Mouse (Mus musculus): ENCODE measurements around the gene Phyhipl.

Phyhipl gene

GRCm38 (mm10) chr10:70635261-70635660 is 20.5 kb downstream of the Phyhipl start:
- no peak for DNase-seq (ENCODE audit: low spot score in 2 of 2)

GRCm38 (mm10) chr10:70631142-70631541 is 24.6 kb downstream of the Phyhipl start:
- no peak for DNase-seq (ENCODE audit: low spot score in 2 of 2)

DNA sequence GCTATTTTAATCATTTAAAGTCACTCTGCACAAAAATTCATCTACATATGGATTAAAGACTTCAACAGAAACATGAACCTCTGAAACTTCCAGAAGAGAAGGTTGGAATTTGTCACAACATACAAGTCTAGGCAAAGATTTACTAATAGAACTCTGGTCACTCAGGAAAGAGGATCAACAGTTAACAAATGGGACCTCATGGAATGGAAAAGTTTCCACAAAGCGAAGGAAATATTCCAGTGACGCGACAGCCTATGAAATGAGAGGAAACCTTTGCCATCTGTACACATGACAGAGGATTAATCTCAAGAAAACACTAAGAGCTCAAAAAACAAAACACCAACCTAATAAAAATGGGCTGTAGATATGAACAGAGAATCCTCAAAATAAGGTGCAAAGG is 32.3 kb downstream of the Phyhipl start:
- DNase-seq (ENCODE audit: low spot score in 2 of 2), result no peak

DNA sequence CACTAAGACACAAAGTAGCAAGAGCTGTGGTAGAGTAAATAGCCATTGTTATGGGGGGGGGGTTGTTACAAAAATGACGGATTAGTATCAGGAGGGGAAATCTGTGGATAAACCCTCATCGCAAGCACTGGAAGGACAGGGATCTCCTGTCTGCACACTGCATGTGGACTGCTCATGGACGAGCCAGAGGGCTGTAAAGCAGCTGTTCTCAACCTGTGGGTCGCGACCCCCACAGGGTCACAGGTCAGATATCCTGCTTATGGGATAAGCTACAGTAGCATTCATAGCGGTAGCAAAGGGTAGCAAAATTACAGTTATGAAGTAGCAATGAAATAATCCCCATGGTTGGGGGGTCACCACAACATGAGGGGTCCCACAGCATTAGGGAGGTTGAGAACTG is 39.4 kb downstream of the Phyhipl start:
- no peak for DNase-seq (ENCODE audit: low spot score in 2 of 2)

GRCm38 (mm10) chr10:70611633-70612032 is 44.1 kb downstream of the Phyhipl start:
- DNase-seq (ENCODE audit: low spot score in 2 of 2), result no peak

DNA sequence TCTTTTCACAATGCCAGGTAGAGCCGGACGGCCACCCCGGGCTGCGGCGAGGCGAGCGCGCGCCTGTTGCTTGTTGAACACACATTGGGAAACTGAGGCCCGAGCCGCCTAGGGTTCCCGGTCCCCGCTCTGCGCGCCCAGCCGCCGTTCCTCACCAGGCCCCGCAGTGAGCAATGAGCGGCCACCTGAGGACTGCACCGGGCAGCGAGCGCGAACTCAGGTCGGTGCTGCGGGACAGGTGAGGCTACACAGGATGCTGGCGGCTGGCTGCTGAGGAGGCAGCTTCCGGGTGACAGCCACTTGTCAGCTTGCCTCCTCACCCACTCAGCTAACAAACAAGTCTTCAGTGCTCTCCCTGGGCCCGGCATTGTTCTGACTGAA is 55.9 kb downstream of the Phyhipl start:
- DNase-seq (ENCODE audit: low spot score in 2 of 2), result no peak

- DNase-seq (ENCODE audit: low spot score in 2 of 2), result peak; percentile 96
These were observed 56.4 kb downstream of the Phyhipl start for GRCm38 (mm10) chr10:70599126-70599924.

- DNase-seq (ENCODE audit: low spot score in 2 of 2), result peak; percentile 68 to 71
These were observed 57.1 kb downstream of the Phyhipl start for GRCm38 (mm10) chr10:70598516-70599125.

- DNase-seq (ENCODE audit: low spot score in 2 of 2), result peak; percentile 33 to 52
These were observed 57.7 kb downstream of the Phyhipl start for GRCm38 (mm10) chr10:70598081-70598515.

DNA sequence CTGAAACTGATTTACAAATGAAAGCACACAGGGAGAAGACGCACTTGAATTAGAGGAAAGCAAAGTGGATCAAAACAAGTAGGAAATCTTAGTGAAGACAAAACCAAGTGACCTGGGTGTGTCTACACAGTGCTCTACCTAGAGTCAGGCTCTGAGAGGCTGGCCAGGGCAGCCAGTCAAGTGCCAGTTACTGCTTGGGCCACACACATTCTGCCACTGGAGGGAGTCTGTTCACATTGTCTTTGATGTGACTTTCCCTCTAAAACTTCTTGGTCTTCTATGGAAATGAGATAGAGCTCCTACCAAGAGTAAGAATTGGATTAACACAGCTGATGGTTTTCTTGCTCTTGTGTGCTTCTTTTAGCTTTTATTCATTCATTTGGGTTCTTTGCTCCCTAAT is 61.8 kb downstream of the Phyhipl start:
- DNase-seq (ENCODE audit: low spot score in 2 of 2), result peak in 1 of 2 experiments; percentile 47

DNA sequence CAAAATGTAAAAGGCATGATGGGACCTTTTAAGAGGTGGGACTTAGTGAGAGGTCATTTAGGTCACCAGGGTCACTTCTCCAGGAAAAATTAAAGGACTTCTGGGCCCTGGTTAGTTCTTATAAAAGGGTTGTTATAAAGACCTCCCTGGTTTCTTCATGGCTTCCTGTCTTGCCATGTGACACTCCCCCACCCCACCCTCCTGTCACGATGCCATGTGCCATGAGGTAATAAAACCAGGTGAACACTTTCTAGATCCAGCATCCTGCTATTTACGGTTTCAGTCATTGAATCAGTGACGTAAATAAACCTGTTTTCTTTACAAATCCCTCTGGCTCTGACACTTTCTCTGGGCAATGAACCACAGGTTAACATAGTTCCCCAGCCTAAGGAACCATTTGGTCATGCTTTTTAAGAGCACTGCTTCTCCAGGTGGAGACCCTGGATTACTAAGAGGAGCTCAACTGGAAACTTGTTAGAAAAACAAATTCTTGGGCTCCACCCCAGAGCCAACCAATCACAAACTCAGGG is 68.8 kb downstream of the Phyhipl start:
- DNase-seq (ENCODE audit: low spot score in 2 of 2), result no peak

DNA sequence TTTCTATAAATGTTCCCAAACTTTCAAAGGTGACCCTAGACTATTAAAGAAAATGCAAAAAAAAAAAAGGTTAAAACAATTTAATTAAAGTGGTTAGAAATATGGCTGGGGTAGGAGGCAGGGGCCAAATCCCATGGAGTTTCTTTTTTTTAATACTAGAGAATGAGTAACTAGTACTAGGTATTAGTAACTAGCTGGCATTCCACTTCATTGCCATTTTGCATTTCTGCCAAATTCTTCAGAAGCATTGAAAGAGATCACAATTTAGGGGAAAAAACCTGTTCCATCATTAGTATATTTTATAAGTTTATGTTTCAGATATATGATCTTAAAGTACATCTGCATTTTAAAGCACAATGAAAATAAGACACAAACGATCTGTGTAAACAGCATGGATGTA is 71.6 kb downstream of the Phyhipl start:
- DNase-seq (ENCODE audit: low spot score in 2 of 2), result no peak

GRCm38 (mm10) chr10:70581556-70582211 is 74.1 kb downstream of the Phyhipl start:
- DNase-seq (ENCODE audit: low spot score in 2 of 2), result no peak

DNA sequence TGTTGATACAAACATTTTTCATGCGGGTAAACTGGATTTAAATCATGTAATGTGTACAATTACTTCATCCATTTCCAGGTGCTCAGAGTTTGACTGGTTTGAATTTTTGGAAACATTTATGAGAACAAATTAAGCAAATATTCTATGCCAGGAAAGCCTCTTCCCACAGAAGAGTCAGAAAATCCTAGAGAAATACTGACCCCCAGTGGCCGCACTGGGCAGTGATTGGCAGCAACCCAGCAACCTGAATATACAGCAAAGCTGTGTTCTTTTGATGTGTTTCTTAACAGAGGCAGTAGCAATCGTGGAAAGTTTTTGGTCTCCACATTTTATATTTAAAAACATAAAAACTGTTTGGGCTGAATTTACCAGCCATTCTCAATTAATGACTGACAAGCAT is 92.1 kb downstream of the Phyhipl start:
- peak; percentile 72 to 85 for DNase-seq (ENCODE audit: low spot score in 2 of 2)

DNA sequence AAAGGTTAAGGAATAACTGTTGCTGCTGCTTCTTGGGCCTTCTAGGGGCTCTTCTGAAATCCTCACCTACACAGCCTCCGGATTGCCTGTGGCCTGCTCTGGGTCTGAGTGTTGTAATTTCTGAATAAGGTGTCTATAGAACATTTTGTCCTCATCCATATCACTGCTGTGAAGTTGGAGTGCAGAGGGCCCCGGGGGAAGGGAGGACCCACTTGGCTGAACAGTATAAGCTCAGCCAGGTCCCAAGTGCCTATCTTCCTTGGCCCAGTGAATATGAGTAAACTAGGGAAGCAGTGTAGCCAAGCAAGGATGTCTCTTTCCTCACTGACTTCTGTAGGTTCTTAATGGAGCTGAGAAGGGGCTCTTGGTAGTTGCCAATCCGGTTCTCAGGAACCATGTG is 103.2 kb downstream of the Phyhipl start:
- DNase-seq (ENCODE audit: low spot score in 2 of 2), result no peak

- DNase-seq (ENCODE audit: low spot score in 2 of 2), result no peak
These were observed 112.9 kb downstream of the Phyhipl start for GRCm38 (mm10) chr10:70542857-70543256.

GRCm38 (mm10) chr10:70540456-70541195 is 115.1 kb downstream of the Phyhipl start:
- no peak for DNase-seq (ENCODE audit: low spot score in 2 of 2)

DNA sequence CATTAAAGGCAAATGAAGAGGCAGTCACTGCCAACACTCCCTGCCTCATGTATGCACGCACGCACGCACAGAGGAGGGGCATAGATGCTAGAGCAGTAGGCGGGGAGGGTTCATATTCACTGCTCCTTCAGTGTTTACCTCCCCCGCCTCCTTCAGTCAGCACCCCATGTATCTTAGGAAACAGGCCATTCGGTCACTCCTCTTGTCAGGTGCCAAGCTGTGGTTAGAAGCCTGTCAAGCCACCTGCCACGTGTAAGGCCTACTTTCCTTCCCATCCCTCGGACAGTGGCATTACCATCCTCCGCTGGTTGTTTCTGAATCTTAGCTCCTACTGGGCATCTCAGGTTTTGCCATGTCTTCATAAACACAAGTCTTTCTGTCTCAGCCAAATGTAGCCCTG is 116.5 kb downstream of the Phyhipl start:
- no peak for DNase-seq (ENCODE audit: low spot score in 2 of 2)

DNA sequence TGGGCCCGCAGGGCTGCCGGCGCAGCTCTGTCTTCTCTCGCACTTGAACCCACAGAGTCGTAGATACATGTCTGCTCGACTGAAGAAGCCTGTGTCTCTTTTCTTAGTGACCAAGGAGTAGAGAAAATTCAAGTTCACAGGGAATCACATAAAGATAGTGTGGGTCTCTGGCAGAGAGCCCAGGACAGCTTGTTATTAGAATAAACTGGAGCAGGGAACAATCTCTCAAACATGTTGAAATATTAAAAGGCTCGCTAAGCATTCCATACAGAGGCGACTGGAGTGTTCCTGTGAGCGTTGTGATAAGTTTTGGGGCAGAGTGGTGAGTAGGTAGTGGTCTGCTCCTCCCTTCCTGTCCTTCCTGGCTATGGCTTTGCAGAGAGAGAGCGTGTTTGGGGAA is 118.1 kb downstream of the Phyhipl start:
- DNase-seq (ENCODE audit: low spot score in 2 of 2), result no peak

GRCm38 (mm10) chr10:70535401-70535800 is 120.4 kb downstream of the Phyhipl start:
- DNase-seq (ENCODE audit: low spot score in 2 of 2), result no peak

DNA sequence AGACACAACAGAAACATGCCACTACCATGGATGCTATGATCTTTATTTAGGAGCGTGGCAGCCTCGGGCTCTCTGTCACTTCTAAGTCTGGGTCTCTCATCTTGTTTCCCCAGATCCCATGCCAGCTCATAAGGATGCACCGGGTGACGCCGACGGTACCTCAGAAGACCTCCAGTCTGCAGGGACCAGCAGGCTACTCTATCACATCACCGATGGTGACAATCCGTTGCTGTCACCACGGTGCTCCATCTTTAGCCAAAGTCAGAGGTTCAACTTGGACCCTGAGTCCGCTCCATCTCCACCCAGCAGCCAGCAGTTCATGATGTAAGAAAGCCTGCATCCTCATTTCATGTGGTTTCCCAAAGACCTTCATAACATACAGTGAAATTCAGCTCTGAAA is 121.2 kb downstream of the Phyhipl start:
- DNase-seq (ENCODE audit: low spot score in 2 of 2), result peak in 1 of 2 experiments; percentile 24

DNA sequence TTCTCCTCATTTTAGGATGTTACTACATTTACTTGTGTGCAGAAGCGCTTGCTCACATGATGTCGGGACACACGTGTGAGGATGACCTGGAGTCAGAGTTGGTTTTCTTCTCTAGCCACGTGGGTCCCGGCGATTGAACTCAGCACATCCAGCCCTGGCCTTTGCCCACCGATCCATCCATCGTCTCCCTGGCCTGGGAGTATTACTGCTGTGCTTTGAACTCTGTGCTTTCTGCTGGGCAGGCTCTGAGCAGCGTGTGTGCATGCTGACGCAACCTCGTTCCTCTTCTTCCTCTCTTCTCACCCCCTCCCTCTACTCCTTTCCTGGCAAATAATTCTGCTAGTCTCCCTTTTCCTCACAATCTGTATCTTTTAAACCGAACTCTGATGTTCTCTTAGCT is 121.8 kb downstream of the Phyhipl start:
- peak in 1 of 2 experiments; percentile 25 for DNase-seq (ENCODE audit: low spot score in 2 of 2)
